Mouse (Mus musculus): ENCODE results near the gene Klk4. TPM values are rescaled to one million over a fixed set of nuclear protein-coding genes. Genes with fewer than 3 reads are reported as not detected.
A peak's percentile ranks its signal among the peaks of the same experiment; 100 is the strongest.

Gene Klk4
- polyA plus RNA-seq, 1 experiment from 2014 or later = not detected

GRCm38 (mm10) chr7:43876444-43876843 is 4.5 kb upstream of the Klk4 start:
- ATAC-seq (replicated peaks; ENCODE audit: insufficient number of reproducible peaks, insufficient read depth, low FRiP score, low read depth) = no peak
- peaks cover 13% of the 10 kb centered on the region for H3K27me3 ChIP-seq
- no peaks in the 10 kb centered on the region for H3K36me3 ChIP-seq
- no peaks in the 10 kb centered on the region for H3K4me1 ChIP-seq (replicated peaks)
- no peak overlapping the region for H3K27ac ChIP-seq
- no peaks in the 10 kb centered on the region for H3K9me3 ChIP-seq (replicated peaks)
- 65% methylated on average over 4 of the region's 4 CpGs for WGBS
- H3K9ac ChIP-seq = no peak overlapping the region
- H3K4me3 ChIP-seq = no peak overlapping the region
- no peak overlapping the region for H3K4me2 ChIP-seq

GRCm38 (mm10) chr7:43878281-43878680 is 2.7 kb upstream of the Klk4 start:
- H3K36me3 ChIP-seq = no peaks in the 10 kb centered on the region
- no peak overlapping the region for H3K9ac ChIP-seq
- H3K27me3 ChIP-seq = peaks cover 29% of the 10 kb centered on the region
- H3K4me2 ChIP-seq = no peak overlapping the region
- H3K4me1 ChIP-seq (replicated peaks) = no peaks in the 10 kb centered on the region
- 28% methylated on average over 1 of the region's 1 CpGs for whole genome bisulfite sequencing
- no peaks in the 10 kb centered on the region for H3K9me3 ChIP-seq (replicated peaks)
- ATAC-seq (replicated peaks; ENCODE audit: insufficient number of reproducible peaks, insufficient read depth, low FRiP score, low read depth) = no peak
- no peak overlapping the region for H3K27ac ChIP-seq
- no peak overlapping the region for H3K4me3 ChIP-seq

- peaks cover 36% of the 10 kb centered on the region for H3K27me3 ChIP-seq
- 23% methylated on average over 4 of the region's 4 CpGs for WGBS
- ATAC-seq (replicated peaks; ENCODE audit: insufficient number of reproducible peaks, insufficient read depth, low FRiP score, low read depth) = no peak
Measured at GRCm38 (mm10) chr7:43882346-43882745, 1.4 kb downstream of the Klk4 start.

GRCm38 (mm10) chr7:43882811-43883210 is 1.9 kb downstream of the Klk4 start:
- H3K9me3 ChIP-seq (replicated peaks) = no peaks in the 10 kb centered on the region
- no peak overlapping the region for H3K4me3 ChIP-seq
- no peaks in the 10 kb centered on the region for H3K36me3 ChIP-seq
- H3K4me1 ChIP-seq (replicated peaks) = 0 out of 2 replicates have a peak, but pooled peaks cover 3% of the 10 kb centered on the region
- ATAC-seq (replicated peaks; ENCODE audit: insufficient number of reproducible peaks, insufficient read depth, low FRiP score, low read depth) = no peak
- WGBS = 27% methylated on average over 4 of the region's 4 CpGs
- H3K4me2 ChIP-seq = no peak overlapping the region
- H3K27me3 ChIP-seq = peaks cover 36% of the 10 kb centered on the region
- H3K27ac ChIP-seq = no peak overlapping the region
- H3K9ac ChIP-seq = no peak overlapping the region

More at GRCm38 (mm10) chr7:43882346-43882745, 1.4 kb downstream of the Klk4 start:
- Histone ChIP-seq H3K36me3 (no peaks in the 10 kb centered on the region), H3K4me2 (no peak overlapping the region), H3K9ac (no peak overlapping the region), H3K27ac (no peak overlapping the region), H3K4me3 (no peak overlapping the region), H3K9me3 (replicated peaks) (no peaks in the 10 kb centered on the region), H3K4me1 (replicated peaks) (0 out of 2 replicates have a peak, but pooled peaks cover 3% of the 10 kb centered on the region)

- H3K4me1 ChIP-seq (replicated peaks) = 0 out of 2 replicates have a peak, but pooled peaks cover 3% of the 10 kb centered on the region
- ATAC-seq (replicated peaks; ENCODE audit: insufficient number of reproducible peaks, insufficient read depth, low FRiP score, low read depth) = no peak
- no peaks in the 10 kb centered on the region for H3K36me3 ChIP-seq
- 0 out of 2 replicates have a peak overlapping the region, but pooled peaks have one; percentile 5 for H3K4me3 ChIP-seq
- H3K27ac ChIP-seq = no peak overlapping the region
- H3K4me2 ChIP-seq = peak overlapping the region; percentile 29; the same call in 1 of the 2 replicates
- H3K27me3 ChIP-seq = peaks cover 36% of the 10 kb centered on the region
- H3K9ac ChIP-seq = no peak overlapping the region
- 11% methylated on average over 14 of the region's 14 CpGs for WGBS
- H3K9me3 ChIP-seq (replicated peaks) = no peaks in the 10 kb centered on the region
Measured at GRCm38 (mm10) chr7:43883547-43883946, 2.6 kb downstream of the Klk4 start.

- Histone ChIP-seq H3K27ac (no peak overlapping the region), H3K9ac (no peak overlapping the region), H3K4me2 (no peak overlapping the region), H3K4me3 (no peak overlapping the region), H3K4me1 (replicated peaks) (no peaks in the 10 kb centered on the region), H3K9me3 (replicated peaks) (no peaks in the 10 kb centered on the region), H3K27me3 (no peaks in the 10 kb centered on the region), H3K36me3 (no peaks in the 10 kb centered on the region)
- 56% methylated on average over 5 of the region's 5 CpGs for WGBS
- ATAC-seq (replicated peaks; ENCODE audit: insufficient number of reproducible peaks, insufficient read depth, low FRiP score, low read depth) = no peak
Measured at GRCm38 (mm10) chr7:43891365-43891764, 10.4 kb downstream of the Klk4 start.

GRCm38 (mm10) chr7:43891788-43892187 is 10.8 kb downstream of the Klk4 start:
- Histone ChIP-seq H3K36me3 (no peaks in the 10 kb centered on the region), H3K4me1 (replicated peaks) (no peaks in the 10 kb centered on the region), H3K27ac (no peak overlapping the region), H3K27me3 (no peaks in the 10 kb centered on the region), H3K4me3 (no peak overlapping the region), H3K4me2 (no peak overlapping the region), H3K9ac (no peak overlapping the region), H3K9me3 (replicated peaks) (no peaks in the 10 kb centered on the region)
- 35% methylated on average over 3 of the region's 3 CpGs for WGBS
- no peak for ATAC-seq (replicated peaks; ENCODE audit: insufficient number of reproducible peaks, insufficient read depth, low FRiP score, low read depth)

GRCm38 (mm10) chr7:43894836-43895235 is 13.9 kb downstream of the Klk4 start:
- no peak overlapping the region for H3K9ac ChIP-seq
- H3K27ac ChIP-seq = no peak overlapping the region
- no peak overlapping the region for H3K4me3 ChIP-seq
- no peaks in the 10 kb centered on the region for H3K4me1 ChIP-seq (replicated peaks)
- WGBS = 5% methylated on average over 1 of the region's 1 CpGs
- no peak overlapping the region for H3K4me2 ChIP-seq
- no peaks in the 10 kb centered on the region for H3K27me3 ChIP-seq
- no peaks in the 10 kb centered on the region for H3K9me3 ChIP-seq (replicated peaks)
- ATAC-seq (replicated peaks; ENCODE audit: insufficient number of reproducible peaks, insufficient read depth, low FRiP score, low read depth) = peak; percentile 92
- no peaks in the 10 kb centered on the region for H3K36me3 ChIP-seq

- ATAC-seq (replicated peaks; ENCODE audit: insufficient number of reproducible peaks, insufficient read depth, low FRiP score, low read depth) = no peak
Measured at GRCm38 (mm10) chr7:43914821-43915220, 33.9 kb downstream of the Klk4 start.

GRCm38 (mm10) chr7:43918426-43918825 is 37.5 kb downstream of the Klk4 start:
- no peaks in the 10 kb centered on the region for H3K27me3 ChIP-seq
- 77% methylated on average over 13 of the region's 13 CpGs for WGBS
- H3K4me2 ChIP-seq = no peak overlapping the region
- H3K27ac ChIP-seq = no peak overlapping the region
- H3K36me3 ChIP-seq = no peaks in the 10 kb centered on the region
- no peaks in the 10 kb centered on the region for H3K9me3 ChIP-seq (replicated peaks)
- no peaks in the 10 kb centered on the region for H3K4me1 ChIP-seq (replicated peaks)
- ATAC-seq (replicated peaks; ENCODE audit: insufficient number of reproducible peaks, insufficient read depth, low FRiP score, low read depth) = no peak
- H3K9ac ChIP-seq = no peak overlapping the region
- no peak overlapping the region for H3K4me3 ChIP-seq

More at GRCm38 (mm10) chr7:43914821-43915220, 33.9 kb downstream of the Klk4 start:
- no peaks in the 10 kb centered on the region for H3K27me3 ChIP-seq
- no peaks in the 10 kb centered on the region for H3K9me3 ChIP-seq (replicated peaks)
- H3K36me3 ChIP-seq = no peaks in the 10 kb centered on the region
- H3K9ac ChIP-seq = no peak overlapping the region
- H3K4me3 ChIP-seq = no peak overlapping the region
- WGBS = 36% methylated on average over 9 of the region's 9 CpGs
- H3K27ac ChIP-seq = no peak overlapping the region
- no peak overlapping the region for H3K4me2 ChIP-seq
- H3K4me1 ChIP-seq (replicated peaks) = no peaks in the 10 kb centered on the region

- 63% methylated on average over 8 of the region's 8 CpGs for WGBS
- Histone ChIP-seq H3K9me3 (replicated peaks) (no peaks in the 10 kb centered on the region), H3K4me3 (no peak overlapping the region), H3K27me3 (no peaks in the 10 kb centered on the region), H3K27ac (no peak overlapping the region), H3K4me2 (no peak overlapping the region), H3K36me3 (no peaks in the 10 kb centered on the region), H3K4me1 (replicated peaks) (no peaks in the 10 kb centered on the region), H3K9ac (no peak overlapping the region)
- ATAC-seq (replicated peaks; ENCODE audit: insufficient number of reproducible peaks, insufficient read depth, low FRiP score, low read depth) = no peak
Measured at GRCm38 (mm10) chr7:43918871-43919270, 37.9 kb downstream of the Klk4 start.

All from heart, embryonic 15.5 days (tissue).